Mouse (Mus musculus): ENCODE results near the gene Ubr1. TPM values are rescaled to one million over a fixed set of nuclear protein-coding genes. Genes with fewer than 3 reads are reported as not detected.

Ubr1 gene
- total and polyA plus RNA-seq, 2 experiments from 2014 or later, result 27.3 to 34.8 TPM

DNA sequence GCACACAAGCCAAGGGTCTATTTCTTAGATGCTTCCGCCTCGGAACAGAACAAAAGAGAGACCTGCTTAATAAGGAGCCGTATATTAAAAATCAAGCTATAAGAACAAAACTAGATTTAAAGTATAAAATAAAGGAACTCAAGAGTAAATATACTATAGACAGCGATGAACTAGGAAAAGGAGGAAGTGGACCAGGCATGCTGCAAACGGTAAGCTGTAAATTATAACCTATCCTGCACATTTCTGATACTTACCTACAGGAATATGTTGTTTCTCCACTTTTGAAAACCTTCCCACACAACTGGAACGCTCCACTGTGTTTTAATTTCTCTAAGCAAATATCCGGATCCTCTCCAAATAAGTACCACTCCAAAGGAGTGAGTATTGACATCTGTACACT, 7.4 kb downstream of the Ubr1 start:
- WGBS, result 93% methylated on average over 7 of the region's 7 CpGs

DNA sequence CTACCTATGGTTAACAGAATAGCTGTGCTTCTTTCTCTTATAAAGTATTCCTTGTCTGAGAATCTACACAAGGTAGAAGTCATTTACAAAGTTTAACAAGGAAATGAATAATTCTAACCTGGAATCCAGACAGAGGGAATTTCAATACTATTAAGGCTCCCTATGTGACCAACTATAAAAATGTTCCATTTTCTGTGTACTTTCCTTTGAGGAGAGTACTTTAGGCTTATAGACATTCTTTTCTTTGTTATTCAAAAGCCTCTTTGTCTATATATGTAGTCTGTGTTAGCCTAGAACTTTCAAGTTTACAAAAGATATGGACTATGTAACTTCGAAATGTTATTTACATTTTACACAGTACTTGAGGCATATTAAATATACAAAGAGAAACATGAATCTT, 10.3 kb downstream of the Ubr1 start:
- Histone ChIP-seq H3K27ac (no peak overlapping the region), H3K4me2 (ENCODE audit: low read depth, low read length) (no peak overlapping the region), H3K4me1 (ENCODE audit: insufficient read depth, low read length) (no peaks in the 10 kb centered on the region), H3K9me3 (ENCODE audit: low read length) (no peaks in the 10 kb centered on the region), H3K36me3 (ENCODE audit: insufficient read depth, low read length) (peaks cover 8% of the 10 kb centered on the region; the same call in 1 of the 2 replicates), H3K27me3 (ENCODE audit: insufficient read depth, low read length) (no peaks in the 10 kb centered on the region), H3K9ac (replicated peaks; ENCODE audit: low read length) (no peak overlapping the region), H3K4me3 (ENCODE audit: low read length) (no peak overlapping the region)
- ATAC-seq (no peak), DNase-seq (ENCODE audit: low spot score) (no peak)
- WGBS, result 95% methylated on average over 1 of the region's 1 CpGs
- TF ChIP-seq CTCF (IDR thresholded peaks at IDR 0.05; ENCODE audit: low read depth), result no peak

More for the DNA sequence above, 7.4 kb downstream of the Ubr1 start:
- Histone ChIP-seq H3K4me1 (ENCODE audit: insufficient read depth, low read length) (no peaks in the 10 kb centered on the region), H3K36me3 (ENCODE audit: insufficient read depth, low read length) (peaks cover 8% of the 10 kb centered on the region; the same call in 1 of the 2 replicates), H3K4me2 (ENCODE audit: low read depth, low read length) (no peak overlapping the region), H3K27ac (no peak overlapping the region), H3K27me3 (ENCODE audit: insufficient read depth, low read length) (no peaks in the 10 kb centered on the region), H3K9me3 (ENCODE audit: low read length) (no peaks in the 10 kb centered on the region), H3K9ac (replicated peaks; ENCODE audit: low read length) (no peak overlapping the region), H3K4me3 (ENCODE audit: low read length) (no peak overlapping the region)
- no peak for ATAC-seq
- no peak for TF ChIP-seq CTCF (IDR thresholded peaks at IDR 0.05; ENCODE audit: low read depth)
- no peak for DNase-seq (ENCODE audit: low spot score)

DNA sequence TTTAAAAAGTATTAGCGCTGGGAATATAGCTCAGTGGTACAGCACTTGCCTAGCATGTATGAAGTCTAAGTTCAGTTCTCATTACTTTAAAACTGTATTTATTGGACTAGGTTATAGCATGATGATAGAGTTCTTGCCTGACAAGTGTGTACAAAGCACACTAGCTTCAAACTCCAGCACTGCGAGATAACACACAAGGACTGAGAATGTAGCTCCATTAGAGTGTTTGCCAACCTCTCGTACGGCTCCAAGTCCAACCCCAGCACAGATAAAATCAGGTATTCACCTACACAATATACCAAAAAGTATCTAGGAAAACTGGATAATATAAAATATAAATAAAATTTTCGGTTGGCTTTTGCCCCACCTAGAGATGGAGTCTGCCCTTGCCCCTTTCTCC, 10.7 kb downstream of the Ubr1 start:
- Histone ChIP-seq H3K9ac (replicated peaks; ENCODE audit: low read length) (no peak overlapping the region), H3K36me3 (ENCODE audit: insufficient read depth, low read length) (peaks cover 8% of the 10 kb centered on the region; the same call in 1 of the 2 replicates), H3K4me3 (ENCODE audit: low read length) (no peak overlapping the region), H3K27me3 (ENCODE audit: insufficient read depth, low read length) (no peaks in the 10 kb centered on the region), H3K9me3 (ENCODE audit: low read length) (no peaks in the 10 kb centered on the region), H3K27ac (no peak overlapping the region), H3K4me2 (ENCODE audit: low read depth, low read length) (no peak overlapping the region), H3K4me1 (ENCODE audit: insufficient read depth, low read length) (no peaks in the 10 kb centered on the region)
- WGBS, result 95% methylated on average over 5 of the region's 5 CpGs
- TF ChIP-seq CTCF (IDR thresholded peaks at IDR 0.05; ENCODE audit: low read depth), result no peak
- ATAC-seq, result no peak
- no peak for DNase-seq (ENCODE audit: low spot score)

DNA sequence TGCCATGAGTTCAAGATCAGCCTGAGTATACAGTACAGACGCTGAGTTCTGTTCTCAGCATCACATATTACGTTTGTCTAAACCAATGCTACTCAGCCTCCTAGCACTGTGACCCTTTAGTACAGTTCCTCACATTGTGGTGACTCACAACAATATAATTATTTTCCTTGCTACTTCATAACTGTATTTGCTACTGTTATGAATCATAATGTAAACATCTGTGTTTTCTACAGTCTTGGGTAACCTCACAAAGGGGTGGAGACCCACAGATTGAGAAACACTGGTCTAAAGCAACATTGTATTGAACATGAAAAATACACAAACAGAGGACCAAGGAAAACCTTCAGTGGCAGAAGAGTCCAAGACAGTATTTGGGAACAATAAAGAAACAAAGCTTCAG, 11.2 kb downstream of the Ubr1 start:
- Histone ChIP-seq H3K27ac (no peak overlapping the region), H3K4me3 (ENCODE audit: low read length) (no peak overlapping the region), H3K4me2 (ENCODE audit: low read depth, low read length) (no peak overlapping the region), H3K4me1 (ENCODE audit: insufficient read depth, low read length) (no peaks in the 10 kb centered on the region), H3K9ac (replicated peaks; ENCODE audit: low read length) (no peak overlapping the region), H3K9me3 (ENCODE audit: low read length) (no peaks in the 10 kb centered on the region), H3K27me3 (ENCODE audit: insufficient read depth, low read length) (no peaks in the 10 kb centered on the region), H3K36me3 (ENCODE audit: insufficient read depth, low read length) (peaks cover 8% of the 10 kb centered on the region; the same call in 1 of the 2 replicates)
- ATAC-seq (no peak), DNase-seq (ENCODE audit: low spot score) (no peak)
- WGBS, result 94% methylated on average over 2 of the region's 2 CpGs
- TF ChIP-seq CTCF (IDR thresholded peaks at IDR 0.05; ENCODE audit: low read depth), result no peak

DNA sequence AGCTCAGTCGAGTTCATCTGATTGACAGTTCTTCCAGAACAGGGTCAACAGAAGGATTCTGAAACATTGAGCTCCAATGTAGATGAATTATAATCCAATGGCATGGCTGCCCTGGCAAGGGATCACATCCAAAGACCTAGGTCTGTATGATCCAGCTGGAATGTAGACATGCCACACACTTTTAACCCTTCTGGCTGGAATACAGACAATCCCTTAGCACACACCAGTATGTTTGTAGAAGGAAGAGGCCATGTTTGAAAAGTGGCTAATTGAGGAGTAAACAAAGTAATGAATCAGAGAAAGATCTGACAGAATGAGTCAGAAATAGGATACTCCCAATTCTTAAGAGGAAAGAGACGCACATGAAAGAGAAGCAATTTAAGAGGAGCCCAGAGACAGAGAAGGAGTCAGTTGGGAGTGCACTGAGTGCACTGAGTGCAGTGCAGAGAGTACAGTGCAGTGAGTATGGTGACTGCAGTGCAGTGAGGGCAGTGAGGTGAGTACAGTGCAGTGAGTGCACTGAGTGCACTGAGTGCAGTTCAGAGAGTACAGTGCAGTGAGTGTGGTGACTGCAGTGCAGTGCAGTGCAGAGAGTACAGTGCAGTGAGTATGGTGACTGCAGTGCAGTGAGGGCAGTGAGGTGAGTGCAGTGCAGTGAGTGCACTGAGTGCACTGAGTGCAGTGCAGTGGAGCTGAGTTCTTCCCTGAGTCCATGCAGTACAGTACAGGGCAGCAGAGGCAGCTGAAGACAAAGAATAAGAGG, 18.2 kb downstream of the Ubr1 start:
- peaks cover 22% of the 10 kb centered on the region for H3K36me3 ChIP-seq (ENCODE audit: insufficient read depth, low read length)
- no peak overlapping the region for H3K4me2 ChIP-seq (ENCODE audit: low read depth, low read length)
- no peaks in the 10 kb centered on the region for H3K9me3 ChIP-seq (ENCODE audit: low read length)
- no peak overlapping the region for H3K27ac ChIP-seq
- no peak for DNase-seq (ENCODE audit: low spot score)
- H3K27me3 ChIP-seq (ENCODE audit: insufficient read depth, low read length), result no peaks in the 10 kb centered on the region
- no peak overlapping the region for H3K4me3 ChIP-seq (ENCODE audit: low read length)
- 75% methylated on average over 2 of the region's 2 CpGs for WGBS
- TF ChIP-seq CTCF (IDR thresholded peaks at IDR 0.05; ENCODE audit: low read depth), result no peak
- no peak overlapping the region for H3K9ac ChIP-seq (replicated peaks; ENCODE audit: low read length)
- H3K4me1 ChIP-seq (ENCODE audit: insufficient read depth, low read length), result no peaks in the 10 kb centered on the region
- ATAC-seq, result no peak

DNA sequence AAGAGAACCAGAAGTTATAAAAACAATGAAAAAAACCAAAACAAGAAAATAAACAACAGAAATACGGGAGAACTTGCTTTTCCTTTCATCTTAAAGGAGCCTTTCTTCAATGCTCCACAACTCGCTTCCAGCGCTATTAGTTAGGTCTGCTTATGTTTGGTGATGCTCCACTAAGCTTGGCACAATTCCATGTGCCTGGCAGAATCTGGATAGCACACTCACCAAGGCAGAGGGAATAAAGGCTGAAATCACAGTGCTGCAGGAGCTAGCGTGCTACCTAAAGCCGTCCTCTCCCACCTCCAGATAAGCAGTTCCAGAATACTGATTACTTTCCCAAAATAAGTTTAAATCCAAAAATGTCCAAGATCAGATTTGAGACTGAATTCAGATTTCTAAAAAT, 19.3 kb downstream of the Ubr1 start:
- ATAC-seq (no peak), DNase-seq (ENCODE audit: low spot score) (peak; percentile 58)
- Histone ChIP-seq H3K4me2 (ENCODE audit: low read depth, low read length) (no peak overlapping the region), H3K9me3 (ENCODE audit: low read length) (no peaks in the 10 kb centered on the region), H3K36me3 (ENCODE audit: insufficient read depth, low read length) (peaks cover 31% of the 10 kb centered on the region), H3K9ac (replicated peaks; ENCODE audit: low read length) (no peak overlapping the region), H3K27me3 (ENCODE audit: insufficient read depth, low read length) (no peaks in the 10 kb centered on the region), H3K27ac (no peak overlapping the region), H3K4me1 (ENCODE audit: insufficient read depth, low read length) (no peaks in the 10 kb centered on the region), H3K4me3 (ENCODE audit: low read length) (no peak overlapping the region)
- TF ChIP-seq CTCF (IDR thresholded peaks at IDR 0.05; ENCODE audit: low read depth), result no peak
- 60% methylated on average over 5 of the region's 5 CpGs for WGBS

DNA sequence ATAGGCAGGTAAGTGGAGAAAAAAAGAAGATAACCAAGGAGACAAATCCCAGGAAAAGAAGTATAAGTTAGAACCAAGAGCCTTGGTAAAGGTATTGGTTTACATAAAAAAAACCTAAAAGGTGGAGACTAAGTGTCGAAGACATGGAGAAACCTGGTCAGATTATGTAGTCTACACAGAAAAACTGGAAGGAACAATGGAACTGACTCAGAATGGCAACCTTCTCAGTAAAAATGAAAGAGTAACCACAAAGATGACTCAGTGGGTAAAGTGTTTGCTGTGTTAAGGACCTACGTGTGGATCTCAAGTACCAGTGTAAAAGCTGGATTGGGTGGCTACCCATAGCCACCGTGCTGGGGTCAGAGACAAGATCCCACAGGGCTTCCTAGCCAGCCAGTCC, 37.5 kb downstream of the Ubr1 start:
- no peaks in the 10 kb centered on the region for H3K4me1 ChIP-seq (ENCODE audit: insufficient read depth, low read length)
- H3K36me3 ChIP-seq (ENCODE audit: insufficient read depth, low read length), result peaks cover 30% of the 10 kb centered on the region
- 97% methylated on average over 3 of the region's 3 CpGs for WGBS

More for the DNA sequence above, 37.5 kb downstream of the Ubr1 start:
- no peak for TF ChIP-seq CTCF (IDR thresholded peaks at IDR 0.05; ENCODE audit: low read depth)
- no peak for ATAC-seq
- H3K9ac ChIP-seq (replicated peaks; ENCODE audit: low read length), result no peak overlapping the region
- H3K4me3 ChIP-seq (ENCODE audit: low read length), result no peak overlapping the region
- H3K27ac ChIP-seq, result no peak overlapping the region
- H3K4me2 ChIP-seq (ENCODE audit: low read depth, low read length), result no peak overlapping the region
- DNase-seq (ENCODE audit: low spot score), result no peak
- no peaks in the 10 kb centered on the region for H3K9me3 ChIP-seq (ENCODE audit: low read length)
- no peaks in the 10 kb centered on the region for H3K27me3 ChIP-seq (ENCODE audit: insufficient read depth, low read length)

Data from hindbrain, postnatal 0 days (tissue).